Mouse (Mus musculus): ENCODE measurements around the gene Slc35f3. TPM values are rescaled to one million over a fixed set of nuclear protein-coding genes. Genes with fewer than 3 reads are reported as not detected.
A peak's percentile ranks its signal among the peaks of the same experiment; 100 is the strongest.
"Not testable (repeated sequence)": the region's sequence is repeated elsewhere in the genome, so short reads cannot be mapped to it uniquely, and the experiment has no call there.

Slc35f3 gene
- polyA plus RNA-seq, 1 experiment from 2014 or later: 1.2 TPM

DNA sequence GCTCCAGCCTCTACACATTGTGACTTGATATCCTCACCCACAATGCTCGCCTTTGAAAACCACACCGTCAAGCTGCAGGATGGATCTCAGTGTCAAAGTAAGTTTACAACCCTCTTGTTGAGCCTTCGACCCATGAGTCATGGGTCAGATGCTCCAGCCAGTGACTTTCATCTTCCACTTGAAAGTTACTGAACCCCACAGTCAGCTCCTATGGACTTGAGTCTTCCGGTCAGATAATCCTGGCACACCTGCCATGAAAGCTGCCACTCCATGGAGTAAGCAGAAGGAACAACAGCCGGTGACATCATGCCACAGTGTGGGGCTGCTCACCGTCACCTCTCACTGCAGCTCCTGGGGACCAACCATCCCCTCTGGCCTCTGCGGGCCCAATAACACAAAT lies 82.9 kb downstream of the Slc35f3 start:
- no peaks in the 10 kb centered on the region for H3K36me3 ChIP-seq
- 87% methylated on average over 7 of the region's 7 CpGs for WGBS
- H3K4me2 ChIP-seq (replicated peaks): no peak overlapping the region
- no peak for ATAC-seq (replicated peaks)
- no peaks in the 10 kb centered on the region for H3K27me3 ChIP-seq
- no peak overlapping the region for H3K27ac ChIP-seq (replicated peaks)
- H3K9me3 ChIP-seq: no peaks in the 10 kb centered on the region
- H3K9ac ChIP-seq (replicated peaks): no peak overlapping the region
- H3K4me3 ChIP-seq: no peak overlapping the region
- no peaks in the 10 kb centered on the region for H3K4me1 ChIP-seq

DNA sequence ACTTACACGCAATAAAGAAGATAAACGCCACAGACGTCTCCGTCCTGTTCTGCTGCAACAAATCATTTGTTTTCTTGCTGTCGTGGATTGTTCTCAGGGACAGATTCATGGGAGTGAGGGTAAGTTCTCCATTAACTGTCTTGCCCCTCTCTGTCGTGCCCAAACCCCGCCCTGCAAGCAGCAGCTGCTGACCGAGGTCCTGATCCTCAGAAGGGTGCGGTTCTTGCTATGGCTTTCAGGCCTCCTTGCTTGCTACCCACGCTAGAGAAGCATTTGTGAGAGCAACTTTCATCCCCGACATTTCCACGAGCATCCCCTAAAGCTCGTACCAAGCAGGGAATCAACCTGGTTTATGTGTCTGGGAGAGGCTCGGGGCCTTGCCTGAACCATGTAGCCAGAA lies 83.9 kb downstream of the Slc35f3 start:
- H3K36me3 ChIP-seq: no peaks in the 10 kb centered on the region
- H3K27ac ChIP-seq (replicated peaks): no peak overlapping the region
- no peak overlapping the region for H3K4me2 ChIP-seq (replicated peaks)
- WGBS: 46% methylated on average over 14 of the region's 14 CpGs
- no peaks in the 10 kb centered on the region for H3K4me1 ChIP-seq
- ATAC-seq (replicated peaks): no peak
- H3K4me3 ChIP-seq: no peak overlapping the region
- no peak overlapping the region for H3K9ac ChIP-seq (replicated peaks)
- H3K9me3 ChIP-seq: no peaks in the 10 kb centered on the region
- H3K27me3 ChIP-seq: no peaks in the 10 kb centered on the region

DNA sequence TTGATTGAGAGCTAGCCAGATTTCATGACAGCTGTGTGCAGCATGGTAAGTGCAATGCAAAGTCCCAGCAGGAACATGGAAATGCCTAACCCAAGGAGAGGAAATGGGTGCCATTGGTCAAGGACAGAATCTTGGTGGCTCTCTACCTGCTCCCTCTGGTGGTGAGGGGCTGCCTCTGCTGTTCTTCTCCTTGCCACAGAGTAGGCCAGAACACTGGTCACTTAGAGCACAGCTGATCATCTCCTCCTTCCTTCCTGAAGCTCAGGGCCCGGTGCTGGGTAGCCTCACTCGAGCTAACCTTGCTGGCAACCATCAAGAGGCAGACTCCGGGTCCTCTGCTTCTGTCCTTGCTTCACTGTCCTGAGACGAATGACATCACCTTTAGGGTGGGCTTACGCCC lies 84.4 kb downstream of the Slc35f3 start:
- Histone ChIP-seq H3K4me3 (no peak overlapping the region), H3K36me3 (no peaks in the 10 kb centered on the region), H3K4me2 (replicated peaks) (no peak overlapping the region), H3K27ac (replicated peaks) (no peak overlapping the region), H3K9me3 (no peaks in the 10 kb centered on the region), H3K4me1 (no peaks in the 10 kb centered on the region), H3K9ac (replicated peaks) (no peak overlapping the region), H3K27me3 (no peaks in the 10 kb centered on the region)
- WGBS: 58% methylated on average over 5 of the region's 5 CpGs
- ATAC-seq (replicated peaks): no peak

DNA sequence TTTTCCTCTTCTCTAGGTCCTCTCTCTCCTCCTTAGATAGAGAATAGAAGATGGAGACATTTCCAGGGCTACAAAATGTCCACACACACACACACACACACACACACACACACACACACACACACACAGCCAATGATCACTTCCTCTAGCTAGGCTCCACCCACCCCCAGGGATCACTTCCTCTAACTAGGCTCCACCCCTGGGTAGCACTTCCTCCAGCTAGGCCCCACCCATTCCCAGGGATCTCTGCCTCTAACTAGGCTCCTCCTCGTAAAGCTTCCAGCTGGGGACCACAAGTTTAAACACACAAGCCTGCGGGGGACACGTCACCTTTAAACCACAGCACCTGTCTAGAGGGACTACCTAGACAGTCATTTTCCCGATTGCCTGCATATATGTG lies 89.2 kb downstream of the Slc35f3 start:
- Histone ChIP-seq H3K4me1 (no peaks in the 10 kb centered on the region), H3K27ac (replicated peaks) (no peak overlapping the region), H3K4me2 (replicated peaks) (no peak overlapping the region), H3K9me3 (no peaks in the 10 kb centered on the region), H3K9ac (replicated peaks) (no peak overlapping the region), H3K27me3 (no peaks in the 10 kb centered on the region), H3K36me3 (no peaks in the 10 kb centered on the region), H3K4me3 (no peak overlapping the region)
- WGBS: 92% methylated on average over 4 of the region's 4 CpGs
- no peak for ATAC-seq (replicated peaks)

DNA sequence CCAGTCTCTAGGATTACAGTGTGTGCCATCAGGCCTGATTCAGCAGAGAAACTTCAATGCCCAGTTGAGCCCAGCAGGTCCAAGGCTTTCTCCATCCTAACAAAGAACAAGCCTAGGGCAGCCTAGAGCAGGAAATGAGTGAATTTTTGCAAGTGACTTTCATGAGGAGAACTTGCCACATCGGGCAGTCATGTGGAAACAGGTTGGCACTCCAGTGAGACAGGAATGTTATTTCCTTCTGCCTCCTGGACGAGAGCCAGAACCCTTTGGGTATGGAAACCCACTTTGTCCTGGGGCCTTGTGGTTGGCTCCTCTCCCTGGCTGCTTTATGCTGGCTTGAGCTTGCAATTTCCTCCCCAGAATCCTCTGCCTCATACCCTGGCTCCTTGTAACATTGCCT lies 93.2 kb downstream of the Slc35f3 start:
- Histone ChIP-seq H3K4me2 (replicated peaks) (no peak overlapping the region), H3K27me3 (no peaks in the 10 kb centered on the region), H3K4me3 (no peak overlapping the region), H3K9me3 (no peaks in the 10 kb centered on the region), H3K36me3 (no peaks in the 10 kb centered on the region), H3K9ac (replicated peaks) (no peak overlapping the region), H3K4me1 (peaks cover 5% of the 10 kb centered on the region), H3K27ac (replicated peaks) (no peak overlapping the region)
- no peak; the same call in 1 of the 2 replicates for ATAC-seq (replicated peaks)
- WGBS: 43% methylated on average over 2 of the region's 2 CpGs

DNA sequence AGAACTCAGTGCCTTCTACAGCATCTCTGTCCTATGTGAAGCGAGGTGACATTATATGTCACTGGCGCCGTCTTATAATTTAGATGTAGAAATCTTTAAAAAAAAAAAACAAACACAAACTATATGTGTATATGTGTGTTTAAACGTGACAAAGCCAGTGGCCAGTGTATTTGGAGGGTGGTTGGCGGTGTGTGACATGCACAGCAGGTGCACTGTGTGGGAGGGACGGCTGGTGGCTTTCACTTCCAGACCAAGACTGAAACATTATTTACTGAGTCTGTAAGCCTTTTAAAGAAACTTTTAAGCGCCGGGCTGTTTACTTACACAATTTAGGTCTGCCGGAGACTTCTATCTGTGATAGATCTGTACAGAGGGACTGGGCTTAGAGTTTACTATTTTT lies 97.0 kb downstream of the Slc35f3 start:
- WGBS: 69% methylated on average over 9 of the region's 9 CpGs
- Histone ChIP-seq H3K9me3 (no peaks in the 10 kb centered on the region), H3K4me2 (replicated peaks) (no peak overlapping the region), H3K4me3 (no peak overlapping the region), H3K27ac (replicated peaks) (no peak overlapping the region), H3K9ac (replicated peaks) (no peak overlapping the region), H3K4me1 (peaks cover 5% of the 10 kb centered on the region), H3K36me3 (no peaks in the 10 kb centered on the region), H3K27me3 (no peaks in the 10 kb centered on the region)
- ATAC-seq (replicated peaks): no peak

DNA sequence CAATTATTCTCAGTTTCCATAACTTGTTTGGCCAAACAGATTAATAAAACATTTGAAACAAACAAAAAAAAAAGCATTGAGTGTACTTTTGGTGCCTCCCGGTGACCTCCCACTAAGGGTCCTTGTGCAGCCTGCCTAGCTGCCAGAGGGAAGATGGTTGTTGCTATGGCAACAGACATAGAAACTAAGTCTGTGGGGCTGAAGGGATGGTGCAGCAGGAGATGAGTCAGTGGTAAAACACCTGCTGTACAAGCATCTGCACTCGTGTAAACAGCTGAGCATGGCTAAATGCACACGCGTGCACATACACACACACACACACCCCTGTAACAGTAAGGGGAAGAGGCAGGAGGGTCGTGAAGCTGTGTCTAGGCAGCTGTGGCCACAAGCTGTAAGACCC lies 97.6 kb downstream of the Slc35f3 start:
- Histone ChIP-seq H3K4me2 (replicated peaks) (no peak overlapping the region), H3K27me3 (no peaks in the 10 kb centered on the region), H3K36me3 (no peaks in the 10 kb centered on the region), H3K9me3 (no peaks in the 10 kb centered on the region), H3K4me1 (peaks cover 5% of the 10 kb centered on the region), H3K9ac (replicated peaks) (no peak overlapping the region), H3K27ac (replicated peaks) (no peak overlapping the region), H3K4me3 (no peak overlapping the region)
- ATAC-seq (replicated peaks): no peak
- 46% methylated on average over 5 of the region's 5 CpGs for WGBS

DNA sequence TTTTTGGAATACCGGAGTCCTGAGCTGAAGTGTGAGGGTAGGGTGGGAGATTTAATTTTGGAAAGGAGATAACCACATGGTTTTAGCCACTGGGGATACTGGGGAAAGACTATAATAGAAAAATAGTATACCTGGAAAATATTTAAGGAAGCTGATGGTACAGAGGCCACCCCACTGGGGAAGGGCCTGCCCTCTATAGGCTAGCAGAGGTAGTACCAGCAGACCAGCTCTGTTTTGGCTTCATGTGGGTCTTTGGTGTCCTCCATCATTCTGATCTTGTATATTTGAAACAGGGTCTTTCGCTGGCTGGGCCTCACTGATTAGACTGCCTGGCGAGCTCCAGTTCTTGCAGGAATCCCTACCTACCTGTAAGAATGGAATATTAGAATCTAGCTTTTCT lies 100.0 kb downstream of the Slc35f3 start:
- H3K9me3 ChIP-seq: no peaks in the 10 kb centered on the region
- H3K9ac ChIP-seq (replicated peaks): no peak overlapping the region
- H3K27me3 ChIP-seq: no peaks in the 10 kb centered on the region
- H3K27ac ChIP-seq (replicated peaks): no peak overlapping the region
- no peak overlapping the region for H3K4me3 ChIP-seq
- 85% methylated on average over 3 of the region's 3 CpGs for WGBS
- H3K4me2 ChIP-seq (replicated peaks): no peak overlapping the region
- no peak for ATAC-seq (replicated peaks)
- no peaks in the 10 kb centered on the region for H3K36me3 ChIP-seq
- peaks cover 5% of the 10 kb centered on the region for H3K4me1 ChIP-seq

DNA sequence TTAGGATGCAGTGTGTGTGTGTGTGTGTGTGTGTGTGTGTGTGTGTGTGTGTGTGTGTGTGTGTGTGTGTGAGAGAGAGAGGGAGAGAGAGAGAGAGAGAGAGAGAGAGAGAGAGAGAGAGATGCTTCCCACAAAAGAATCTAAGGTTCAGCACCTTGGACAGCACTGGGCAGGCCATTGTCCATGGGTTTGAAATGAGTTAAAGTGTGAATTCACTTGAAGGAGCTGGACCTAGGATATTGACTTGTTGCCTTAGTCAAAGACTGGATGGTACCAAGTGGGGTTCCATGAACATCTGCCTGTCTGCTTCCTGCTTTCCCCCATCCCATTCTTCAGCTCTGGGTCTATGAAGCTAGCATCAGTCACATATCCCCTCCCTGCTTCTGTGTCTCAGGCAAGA lies 106.2 kb downstream of the Slc35f3 start:
- not testable (repeated sequence) for ATAC-seq (replicated peaks); H3K9me3 ChIP-seq; H3K9ac ChIP-seq (replicated peaks); H3K4me1 ChIP-seq; H3K4me3 ChIP-seq; H3K27me3 ChIP-seq; H3K36me3 ChIP-seq; H3K4me2 ChIP-seq (replicated peaks)
- H3K27ac ChIP-seq (replicated peaks): 0 out of 2 replicates have a peak overlapping the region, but pooled peaks have one; percentile 34

DNA sequence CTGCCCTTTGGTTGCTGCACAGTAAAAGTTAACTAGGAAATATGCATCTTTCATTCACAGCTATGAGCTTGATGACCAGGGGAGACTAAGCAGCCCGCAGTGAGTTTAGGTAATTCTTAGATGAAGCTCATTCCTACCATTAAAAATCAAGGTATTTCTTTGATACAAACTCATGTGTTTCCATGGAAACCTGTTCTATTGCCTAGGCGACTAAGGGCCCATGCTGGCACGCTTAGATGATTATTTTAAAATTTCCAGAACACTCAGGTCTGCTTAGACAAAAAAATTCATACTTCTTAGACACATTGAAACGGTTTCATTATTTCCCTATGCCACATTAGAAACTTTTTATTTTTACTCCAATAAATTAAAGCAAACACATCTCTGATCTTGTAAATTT lies 106.7 kb downstream of the Slc35f3 start:
- no peak overlapping the region for H3K9ac ChIP-seq (replicated peaks)
- no peaks in the 10 kb centered on the region for H3K4me1 ChIP-seq
- no peaks in the 10 kb centered on the region for H3K9me3 ChIP-seq
- peak overlapping the region; percentile 34; the same call in 1 of the 2 replicates for H3K27ac ChIP-seq (replicated peaks)
- H3K4me3 ChIP-seq: no peak overlapping the region
- 71% methylated on average over 4 of the region's 4 CpGs for WGBS
- no peaks in the 10 kb centered on the region for H3K27me3 ChIP-seq
- H3K36me3 ChIP-seq: no peaks in the 10 kb centered on the region
- no peak for ATAC-seq (replicated peaks)
- no peak overlapping the region for H3K4me2 ChIP-seq (replicated peaks)

DNA sequence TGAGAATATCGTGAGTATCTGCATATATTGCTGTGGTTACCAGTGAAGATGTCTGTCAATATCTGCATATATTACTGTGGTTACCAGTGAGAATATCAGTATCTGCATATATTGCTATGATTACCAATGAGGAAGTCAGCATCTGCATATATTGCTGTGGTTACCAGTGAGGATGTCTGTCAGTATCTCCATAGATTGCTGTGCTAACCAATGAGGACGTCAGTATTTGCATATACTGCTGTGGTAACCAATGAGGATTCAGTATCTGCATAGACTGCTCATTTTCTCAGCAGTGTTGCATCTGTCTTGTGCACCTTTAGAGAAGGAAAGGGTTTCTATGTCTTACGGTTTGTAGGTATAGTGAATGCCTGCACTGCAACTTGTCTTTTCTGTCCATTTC lies 122.5 kb downstream of the Slc35f3 start:
- WGBS: 81% methylated on average over 3 of the region's 3 CpGs
- no peak for ATAC-seq (replicated peaks)
- Histone ChIP-seq H3K27ac (replicated peaks) (no peak overlapping the region), H3K9ac (replicated peaks) (no peak overlapping the region), H3K27me3 (no peaks in the 10 kb centered on the region), H3K4me2 (replicated peaks) (no peak overlapping the region), H3K4me3 (no peak overlapping the region), H3K4me1 (peaks cover 19% of the 10 kb centered on the region), H3K36me3 (peaks cover 8% of the 10 kb centered on the region; the same call in 1 of the 2 replicates), H3K9me3 (no peaks in the 10 kb centered on the region)

DNA sequence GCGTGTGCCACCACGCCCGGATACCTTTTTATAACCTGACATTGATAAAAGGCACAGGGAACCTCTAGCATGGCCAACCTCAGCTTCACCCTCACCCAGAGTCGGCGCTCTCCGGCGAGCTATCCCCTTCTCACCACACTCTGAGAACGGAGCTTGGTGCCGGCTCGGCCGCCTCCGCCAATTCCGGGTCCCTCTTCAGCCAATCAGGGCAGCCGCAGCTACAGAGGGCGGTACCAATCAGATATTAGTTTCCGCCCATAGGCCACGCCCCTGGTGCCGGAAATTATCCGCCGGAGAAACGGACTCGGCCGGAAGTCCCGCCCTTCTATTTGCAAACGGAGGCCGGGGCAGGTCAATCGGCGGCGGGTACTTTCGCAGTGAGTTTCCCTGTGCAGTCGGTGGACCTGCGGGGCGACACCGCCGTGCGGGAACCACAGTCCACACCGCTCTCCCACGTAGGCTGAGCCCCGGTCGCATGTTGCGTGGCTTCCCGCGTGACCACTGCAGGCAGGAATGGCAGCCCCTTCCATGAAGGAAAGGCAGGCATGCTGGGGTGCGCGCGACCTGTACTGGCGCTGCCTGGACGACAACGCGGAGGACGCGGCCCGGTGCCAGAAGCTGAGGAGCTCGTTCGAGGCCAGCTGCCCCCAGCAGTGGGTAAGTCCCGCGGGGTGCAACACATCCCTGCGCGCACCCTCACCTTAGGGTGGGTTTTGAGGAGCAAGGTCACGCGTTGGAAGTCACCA lies 124.0 kb downstream of the Slc35f3 start, which contains the start of gene Coa6:
Coa6 (plus strand) TSS at position 342 of the 746 bp plus-strand sequence.
- WGBS: under 1% methylated on average over 61 of the region's 61 CpGs
- no peaks in the 10 kb centered on the region for H3K9me3 ChIP-seq
- peak within 1 kb of the TSS; percentile 86 for H3K27ac ChIP-seq (replicated peaks)
- H3K9ac ChIP-seq (replicated peaks): peak within 1 kb of the TSS; percentile 89
- H3K4me3 ChIP-seq: peak within 1 kb of the TSS; percentile 91
- peaks cover 19% of the 10 kb centered on the region for H3K4me1 ChIP-seq
- ATAC-seq (replicated peaks): peak; percentile 99
- peaks cover 23% of the 10 kb centered on the region for H3K36me3 ChIP-seq
- no peaks in the 10 kb centered on the region for H3K27me3 ChIP-seq
- peak within 1 kb of the TSS; percentile 61 for H3K4me2 ChIP-seq (replicated peaks)

DNA sequence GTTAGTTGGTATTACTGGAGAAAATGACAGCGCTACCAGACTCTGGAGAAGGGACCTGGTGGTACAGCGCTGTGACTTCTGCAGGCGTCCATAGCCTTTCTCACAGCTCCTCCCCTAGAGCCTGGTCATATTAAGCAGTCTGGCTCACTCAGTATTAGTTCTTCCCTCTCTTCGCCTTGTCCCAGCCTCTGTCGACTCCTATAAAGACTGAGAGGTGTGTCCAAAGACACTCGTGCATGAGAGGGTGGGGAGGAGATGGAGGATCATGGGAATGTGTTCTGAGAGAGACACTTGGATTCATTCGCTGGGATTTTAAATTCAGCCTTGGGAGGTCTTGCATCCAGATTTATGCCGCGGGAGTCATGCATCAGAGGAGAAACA lies 124.6 kb downstream of the Slc35f3 start:
- WGBS: 10% methylated on average over 9 of the region's 9 CpGs
- peaks cover 19% of the 10 kb centered on the region for H3K4me1 ChIP-seq
- no peaks in the 10 kb centered on the region for H3K9me3 ChIP-seq
- H3K27me3 ChIP-seq: no peaks in the 10 kb centered on the region
- H3K27ac ChIP-seq (replicated peaks): peak overlapping the region; percentile 86
- H3K36me3 ChIP-seq: peaks cover 29% of the 10 kb centered on the region
- ATAC-seq (replicated peaks): peak; percentile 65
- peak overlapping the region; percentile 91 for H3K4me3 ChIP-seq
- peak overlapping the region; percentile 61 for H3K4me2 ChIP-seq (replicated peaks)
- H3K9ac ChIP-seq (replicated peaks): peak overlapping the region; percentile 89

Data from forebrain, embryonic 15.5 days (tissue).